Mouse (Mus musculus): ENCODE results near the gene Nudt3. TPM values are rescaled to one million over a fixed set of nuclear protein-coding genes. Genes with fewer than 3 reads are reported as not detected.

Gene Nudt3
- polyA plus RNA-seq, 1 experiment from 2014 or later: 33.3 TPM

DNA sequence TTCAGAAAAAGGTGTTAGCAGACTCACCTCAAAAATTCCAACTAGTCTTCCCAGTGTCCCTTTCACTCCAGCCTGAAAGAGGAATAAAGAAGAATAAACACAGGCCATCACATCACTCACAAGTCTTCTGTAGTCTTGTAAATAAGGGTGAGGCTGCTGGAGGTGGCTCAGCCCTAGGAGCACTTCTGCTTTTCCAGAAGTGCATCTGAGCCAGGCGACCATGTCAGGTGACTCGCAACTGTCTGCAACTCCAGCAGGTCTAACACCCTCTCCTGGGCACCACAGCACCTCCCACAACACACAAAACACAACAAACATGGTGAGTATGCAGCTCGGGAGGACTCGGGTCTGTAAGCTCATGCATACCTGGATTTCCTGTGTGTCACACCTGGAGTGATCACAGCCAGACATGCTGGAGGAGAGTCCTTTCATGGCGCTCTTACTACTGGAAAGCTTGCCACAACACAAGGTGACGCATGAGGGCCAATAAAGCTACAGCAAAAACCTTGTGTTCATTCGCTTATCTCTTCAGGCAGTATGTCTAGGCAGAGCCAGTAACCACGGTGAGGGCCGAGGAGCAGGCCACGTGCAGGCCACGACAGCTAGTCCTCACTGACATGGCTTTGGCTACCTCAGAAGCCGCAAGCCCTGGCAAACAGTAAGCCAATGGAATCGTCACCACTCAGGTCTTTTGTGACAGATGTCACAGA, 40.0 kb downstream of the Nudt3 start:
- no peak for ATAC-seq (replicated peaks; ENCODE audit: low FRiP score, low TSS enrichment, low read depth)
- 89% methylated on average over 13 of the region's 13 CpGs for WGBS
- H3K4me1 ChIP-seq (replicated peaks; ENCODE audit: control insufficient read depth, insufficient read depth, low read length): no peaks in the 10 kb centered on the region
- H3K4me3 ChIP-seq (ENCODE audit: low read depth, low read length): no peak overlapping the region
- no peaks in the 10 kb centered on the region for H3K27me3 ChIP-seq (replicated peaks; ENCODE audit: control insufficient read depth, insufficient read depth, low read length)
- H3K9me3 ChIP-seq (ENCODE audit: control insufficient read depth, low read length): no peaks in the 10 kb centered on the region
- no peak overlapping the region for H3K27ac ChIP-seq (ENCODE audit: low read depth)
- H3K9ac ChIP-seq (ENCODE audit: low read length): no peak overlapping the region
- peaks cover 73% of the 10 kb centered on the region for H3K36me3 ChIP-seq (ENCODE audit: control insufficient read depth, insufficient read depth, low read length)
- DNase-seq (ENCODE audit: low spot score): no peak
- H3K4me2 ChIP-seq (ENCODE audit: low read length): no peak overlapping the region

DNA sequence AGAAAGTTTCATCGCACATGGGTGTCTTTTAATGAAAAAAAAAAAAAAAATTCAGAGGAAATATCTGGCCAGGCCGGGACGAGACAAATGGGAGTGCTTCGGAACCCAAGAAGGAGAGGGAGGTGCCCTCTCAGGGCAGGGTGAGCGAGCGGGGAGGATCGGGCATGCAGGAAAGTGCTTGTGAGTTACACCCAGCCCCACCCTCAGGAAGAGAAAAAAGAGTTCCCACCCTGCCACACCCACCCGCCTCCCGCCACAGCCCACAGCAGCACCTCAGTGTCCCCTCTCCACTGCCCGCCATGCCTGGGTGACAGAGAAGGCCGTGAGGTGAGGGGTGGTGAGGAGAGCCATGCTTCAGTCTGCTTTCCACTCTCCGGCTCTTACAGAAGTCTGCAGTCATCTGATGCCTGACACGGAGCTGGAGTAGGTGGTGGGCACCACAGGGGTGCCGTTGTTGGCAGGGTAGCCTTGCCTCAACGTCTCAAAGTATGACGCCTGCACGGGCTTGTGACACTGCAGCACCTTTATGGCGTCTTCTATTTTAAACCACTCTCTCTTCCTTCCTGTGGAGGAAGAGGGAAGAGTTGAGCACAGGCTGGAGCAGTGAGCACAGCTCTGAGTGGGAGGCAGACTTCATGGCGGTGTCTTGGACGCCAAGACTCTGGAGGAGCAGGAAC, 42.8 kb downstream of the Nudt3 start:
- Histone ChIP-seq H3K27ac (ENCODE audit: low read depth) (no peak overlapping the region), H3K36me3 (ENCODE audit: control insufficient read depth, insufficient read depth, low read length) (peaks cover 77% of the 10 kb centered on the region), H3K9me3 (ENCODE audit: control insufficient read depth, low read length) (no peaks in the 10 kb centered on the region), H3K9ac (ENCODE audit: low read length) (no peak overlapping the region), H3K27me3 (replicated peaks; ENCODE audit: control insufficient read depth, insufficient read depth, low read length) (no peaks in the 10 kb centered on the region), H3K4me3 (ENCODE audit: low read depth, low read length) (no peak overlapping the region), H3K4me2 (ENCODE audit: low read length) (no peak overlapping the region), H3K4me1 (replicated peaks; ENCODE audit: control insufficient read depth, insufficient read depth, low read length) (no peaks in the 10 kb centered on the region)
- no peak for DNase-seq (ENCODE audit: low spot score)
- no peak for ATAC-seq (replicated peaks; ENCODE audit: low FRiP score, low TSS enrichment, low read depth)
- 84% methylated on average over 20 of the region's 20 CpGs for WGBS

DNA sequence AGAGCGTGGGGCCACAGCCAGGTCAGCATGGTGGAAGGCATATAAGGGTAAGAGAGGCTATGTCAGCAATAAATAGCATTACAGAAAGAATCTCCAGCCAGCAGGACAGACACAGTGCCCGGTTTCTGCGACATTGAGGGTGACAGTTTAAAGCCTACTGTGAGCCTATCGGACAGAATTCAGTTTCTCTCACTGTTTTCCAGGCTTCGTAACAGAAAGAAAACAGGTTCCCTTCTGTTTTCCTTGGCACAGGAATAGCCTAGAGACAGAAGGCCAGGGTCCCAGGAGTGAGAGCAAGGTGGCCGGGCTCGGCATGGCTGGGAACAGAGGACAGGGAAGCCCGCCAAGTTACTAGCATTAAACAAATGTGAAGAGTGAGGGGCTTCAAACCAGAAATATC, 43.5 kb downstream of the Nudt3 start:
- ATAC-seq (replicated peaks; ENCODE audit: low FRiP score, low TSS enrichment, low read depth): no peak
- DNase-seq (ENCODE audit: low spot score): no peak
- WGBS: 94% methylated on average over 8 of the region's 8 CpGs

DNA sequence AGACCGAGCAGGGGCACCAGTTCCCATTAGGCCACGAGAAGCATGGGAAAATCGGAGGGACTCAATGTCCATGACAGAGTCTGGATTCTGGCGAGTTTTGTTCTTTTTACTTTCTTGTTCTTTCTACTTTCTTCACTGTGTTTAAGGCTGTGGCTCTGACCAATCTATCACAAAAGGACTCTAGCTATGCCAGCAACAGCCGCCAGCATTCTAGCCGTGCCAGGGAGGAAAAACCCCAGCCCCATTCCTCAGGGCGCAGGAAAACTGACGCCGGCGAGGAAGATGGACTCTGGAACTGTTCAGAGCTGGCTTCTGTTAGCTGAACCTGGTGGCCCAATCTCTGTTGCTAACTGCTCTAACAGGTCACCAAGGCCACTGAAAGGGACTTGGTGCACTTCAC, 44.8 kb downstream of the Nudt3 start:
- DNase-seq (ENCODE audit: low spot score) (no peak), ATAC-seq (replicated peaks; ENCODE audit: low FRiP score, low TSS enrichment, low read depth) (no peak)
- no peaks in the 10 kb centered on the region for H3K4me1 ChIP-seq (replicated peaks; ENCODE audit: control insufficient read depth, insufficient read depth, low read length)
- WGBS: 92% methylated on average over 10 of the region's 10 CpGs
- H3K9ac ChIP-seq (ENCODE audit: low read length): no peak overlapping the region
- H3K4me3 ChIP-seq (ENCODE audit: low read depth, low read length): no peak overlapping the region
- H3K27ac ChIP-seq (ENCODE audit: low read depth): no peak overlapping the region
- peaks cover 68% of the 10 kb centered on the region for H3K36me3 ChIP-seq (ENCODE audit: control insufficient read depth, insufficient read depth, low read length)
- no peaks in the 10 kb centered on the region for H3K9me3 ChIP-seq (ENCODE audit: control insufficient read depth, low read length)
- no peak overlapping the region for H3K4me2 ChIP-seq (ENCODE audit: low read length)
- H3K27me3 ChIP-seq (replicated peaks; ENCODE audit: control insufficient read depth, insufficient read depth, low read length): no peaks in the 10 kb centered on the region

More for the DNA sequence above, 43.5 kb downstream of the Nudt3 start:
- Histone ChIP-seq H3K36me3 (ENCODE audit: control insufficient read depth, insufficient read depth, low read length) (peaks cover 76% of the 10 kb centered on the region), H3K9me3 (ENCODE audit: control insufficient read depth, low read length) (no peaks in the 10 kb centered on the region), H3K4me1 (replicated peaks; ENCODE audit: control insufficient read depth, insufficient read depth, low read length) (no peaks in the 10 kb centered on the region), H3K4me2 (ENCODE audit: low read length) (no peak overlapping the region), H3K27ac (ENCODE audit: low read depth) (no peak overlapping the region), H3K4me3 (ENCODE audit: low read depth, low read length) (no peak overlapping the region), H3K9ac (ENCODE audit: low read length) (no peak overlapping the region), H3K27me3 (replicated peaks; ENCODE audit: control insufficient read depth, insufficient read depth, low read length) (no peaks in the 10 kb centered on the region)

DNA sequence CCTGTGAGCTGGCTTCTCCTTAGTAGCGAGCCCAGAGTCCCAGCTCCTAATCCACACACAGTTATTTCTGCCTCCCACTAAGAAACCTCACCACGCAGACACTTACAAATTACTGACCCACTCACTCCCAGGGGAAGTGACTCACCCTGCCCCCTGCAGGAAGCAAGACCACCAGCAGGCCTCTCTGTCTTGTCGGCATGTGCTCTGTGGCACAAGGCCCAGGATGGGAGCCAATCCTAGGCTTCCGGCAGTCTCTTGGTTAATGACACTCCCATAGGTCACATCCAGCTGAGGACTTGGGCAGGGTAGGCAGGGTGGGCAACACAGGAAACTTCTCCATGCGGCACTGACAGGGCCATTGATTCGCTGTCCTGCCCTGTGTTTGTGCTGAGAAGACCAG, 45.8 kb downstream of the Nudt3 start:
- no peak overlapping the region for H3K4me2 ChIP-seq (ENCODE audit: low read length)
- 71% methylated on average over 6 of the region's 6 CpGs for WGBS
- H3K4me3 ChIP-seq (ENCODE audit: low read depth, low read length): no peak overlapping the region
- H3K4me1 ChIP-seq (replicated peaks; ENCODE audit: control insufficient read depth, insufficient read depth, low read length): no peaks in the 10 kb centered on the region
- H3K9me3 ChIP-seq (ENCODE audit: control insufficient read depth, low read length): no peaks in the 10 kb centered on the region
- DNase-seq (ENCODE audit: low spot score) (no peak), ATAC-seq (replicated peaks; ENCODE audit: low FRiP score, low TSS enrichment, low read depth) (no peak)
- H3K9ac ChIP-seq (ENCODE audit: low read length): no peak overlapping the region
- no peak overlapping the region for H3K27ac ChIP-seq (ENCODE audit: low read depth)
- H3K27me3 ChIP-seq (replicated peaks; ENCODE audit: control insufficient read depth, insufficient read depth, low read length): no peaks in the 10 kb centered on the region
- H3K36me3 ChIP-seq (ENCODE audit: control insufficient read depth, insufficient read depth, low read length): peaks cover 59% of the 10 kb centered on the region

DNA sequence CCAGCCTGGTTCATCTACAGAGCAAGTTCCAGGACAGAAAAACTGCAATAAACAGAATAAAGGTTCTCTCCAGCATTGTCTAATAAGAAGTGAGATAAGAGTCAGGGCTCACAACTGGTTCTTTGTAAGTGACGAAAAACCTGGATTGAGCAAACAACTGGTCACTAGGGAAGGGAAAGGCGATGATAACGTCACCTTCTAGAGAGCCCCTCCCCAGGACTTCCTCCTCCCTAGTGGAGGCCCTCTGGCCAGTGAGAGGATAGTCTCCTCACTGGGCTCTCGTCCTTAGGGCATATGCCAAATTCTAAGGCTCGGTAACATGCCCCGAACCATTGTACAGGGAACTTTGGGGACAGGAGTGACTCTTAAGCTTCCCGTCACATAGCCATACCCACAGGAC, 47.2 kb downstream of the Nudt3 start:
- H3K4me2 ChIP-seq (ENCODE audit: low read length): no peak overlapping the region

DNA sequence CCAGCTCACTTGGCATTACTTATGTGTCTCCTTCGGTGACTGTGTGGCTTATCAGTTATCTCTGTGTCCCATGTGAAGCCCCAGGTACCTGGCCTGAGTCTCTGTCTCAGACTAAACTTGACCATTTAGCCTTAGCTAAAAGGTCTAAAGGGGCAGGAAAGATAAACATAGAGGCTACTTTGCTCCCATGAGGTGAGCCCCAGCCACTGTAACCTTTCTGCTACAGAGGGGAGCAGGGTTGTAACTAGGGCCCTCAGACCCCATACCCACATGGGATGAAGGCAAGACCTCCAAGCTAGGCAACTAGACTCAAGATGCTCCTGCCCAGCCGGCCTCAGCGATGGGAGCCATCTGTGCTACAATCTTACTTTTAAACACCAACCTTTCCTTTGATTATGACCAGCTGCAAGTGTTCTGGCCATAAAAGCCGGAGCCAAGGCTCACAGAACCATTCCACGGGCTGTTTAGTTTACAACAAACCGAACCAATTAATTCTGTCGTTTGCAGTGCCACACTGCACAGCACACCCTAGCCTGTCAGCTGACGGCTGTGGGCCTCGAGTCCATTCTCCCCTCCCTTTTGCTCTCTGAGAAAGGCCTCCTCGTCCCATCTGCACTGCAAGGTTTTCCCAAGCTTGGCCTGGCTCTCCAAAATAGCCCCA, 48.0 kb downstream of the Nudt3 start:
- ATAC-seq (replicated peaks; ENCODE audit: low FRiP score, low TSS enrichment, low read depth) (no peak), DNase-seq (ENCODE audit: low spot score) (no peak)
- Histone ChIP-seq H3K9me3 (ENCODE audit: control insufficient read depth, low read length) (no peaks in the 10 kb centered on the region), H3K9ac (ENCODE audit: low read length) (no peak overlapping the region), H3K27me3 (replicated peaks; ENCODE audit: control insufficient read depth, insufficient read depth, low read length) (no peaks in the 10 kb centered on the region), H3K4me1 (replicated peaks; ENCODE audit: control insufficient read depth, insufficient read depth, low read length) (no peaks in the 10 kb centered on the region), H3K27ac (ENCODE audit: low read depth) (0 out of 2 replicates have a peak overlapping the region, but pooled peaks have one; percentile 38), H3K4me3 (ENCODE audit: low read depth, low read length) (no peak overlapping the region), H3K4me2 (ENCODE audit: low read length) (no peak overlapping the region), H3K36me3 (ENCODE audit: control insufficient read depth, insufficient read depth, low read length) (peaks cover 40% of the 10 kb centered on the region)
- WGBS: 39% methylated on average over 10 of the region's 10 CpGs

More for the DNA sequence above, 47.2 kb downstream of the Nudt3 start:
- WGBS: 77% methylated on average over 7 of the region's 7 CpGs
- H3K9ac ChIP-seq (ENCODE audit: low read length): no peak overlapping the region
- no peaks in the 10 kb centered on the region for H3K27me3 ChIP-seq (replicated peaks; ENCODE audit: control insufficient read depth, insufficient read depth, low read length)
- no peak overlapping the region for H3K27ac ChIP-seq (ENCODE audit: low read depth)
- no peak; the same call in 1 of the 2 replicates for ATAC-seq (replicated peaks; ENCODE audit: low FRiP score, low TSS enrichment, low read depth)
- H3K4me3 ChIP-seq (ENCODE audit: low read depth, low read length): no peak overlapping the region
- no peaks in the 10 kb centered on the region for H3K4me1 ChIP-seq (replicated peaks; ENCODE audit: control insufficient read depth, insufficient read depth, low read length)
- no peaks in the 10 kb centered on the region for H3K9me3 ChIP-seq (ENCODE audit: control insufficient read depth, low read length)
- no peak for DNase-seq (ENCODE audit: low spot score)
- H3K36me3 ChIP-seq (ENCODE audit: control insufficient read depth, insufficient read depth, low read length): peaks cover 48% of the 10 kb centered on the region

DNA sequence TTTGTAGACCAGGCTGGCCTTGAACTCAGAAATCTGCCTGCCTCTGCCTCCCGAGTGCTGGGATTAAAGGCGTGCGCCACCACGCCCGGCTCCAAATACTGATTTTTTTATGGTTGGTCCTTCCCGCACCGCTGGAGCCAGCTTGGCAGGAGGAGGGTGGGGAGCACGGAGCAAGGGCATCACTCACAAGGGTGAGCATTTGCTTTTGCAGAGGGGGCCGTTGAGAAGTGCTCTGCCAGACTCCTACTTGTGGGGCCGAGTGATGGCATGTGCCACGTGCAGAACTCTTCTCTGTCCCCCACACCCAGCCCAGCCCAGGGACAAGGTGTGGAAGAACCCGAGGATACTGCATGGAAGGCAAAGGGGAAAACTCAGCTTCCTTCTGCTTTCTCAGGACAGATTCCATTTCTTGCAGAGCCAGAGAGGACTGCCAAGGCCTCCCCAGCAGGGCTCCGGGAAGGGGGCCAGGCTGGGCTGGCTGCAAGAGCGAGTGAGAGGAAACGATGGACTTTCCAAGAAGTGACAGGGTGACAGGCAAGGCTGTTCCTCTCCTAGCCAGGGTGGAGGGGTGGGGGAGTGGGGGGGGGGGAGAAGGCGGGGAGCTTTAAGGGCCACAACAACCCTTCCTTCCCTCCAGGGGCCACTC, 48.7 kb downstream of the Nudt3 start:
- H3K9ac ChIP-seq (ENCODE audit: low read length): no peak overlapping the region
- H3K4me3 ChIP-seq (ENCODE audit: low read depth, low read length): no peak overlapping the region
- H3K27me3 ChIP-seq (replicated peaks; ENCODE audit: control insufficient read depth, insufficient read depth, low read length): no peaks in the 10 kb centered on the region
- 90% methylated on average over 16 of the region's 16 CpGs for WGBS
- H3K27ac ChIP-seq (ENCODE audit: low read depth): no peak overlapping the region
- H3K4me2 ChIP-seq (ENCODE audit: low read length): no peak overlapping the region
- no peaks in the 10 kb centered on the region for H3K4me1 ChIP-seq (replicated peaks; ENCODE audit: control insufficient read depth, insufficient read depth, low read length)
- H3K36me3 ChIP-seq (ENCODE audit: control insufficient read depth, insufficient read depth, low read length): peaks cover 33% of the 10 kb centered on the region
- H3K9me3 ChIP-seq (ENCODE audit: control insufficient read depth, low read length): no peaks in the 10 kb centered on the region
- ATAC-seq (replicated peaks; ENCODE audit: low FRiP score, low TSS enrichment, low read depth): no peak
- DNase-seq (ENCODE audit: low spot score): no peak

Measured in intestine, embryonic 14.5 days (tissue).